Mouse (Mus musculus) intestine, embryonic 16.5 days (tissue): ENCODE measurements around the gene Gm37240. TPM values are rescaled to one million over a fixed set of nuclear protein-coding genes. Genes with fewer than 3 reads are reported as not detected.

Experiments
- ATAC-seq: fragments of 200-750 bp; cut with Nextera tagmentation; 2 replicates; pipeline ENCODE4 v1.8.0; 2017; ENCODE audit warnings: moderate TSS enrichment, moderate library complexity
- H3K27ac ChIP-seq: fragments of 300-500 bp; sonication (generic); 2 replicates; pipeline ENCODE4 v1.5.1; 2014; ENCODE audit warnings: mild to moderate bottlenecking, low read length
- H3K27me3 ChIP-seq: fragments of 300-500 bp; sonication (generic); replicated peaks from 2 replicates; pipeline ENCODE4 v1.6.1; 2014; ENCODE audit warnings: low read length, control low read depth, mixed read lengths; ENCODE audit not compliant: control insufficient read depth, insufficient read depth
- H3K36me3 ChIP-seq: fragments of 300-500 bp; sonication (generic); 2 replicates; pipeline ENCODE4 v1.6.1; 2014; ENCODE audit warnings: low read length, control low read depth; ENCODE audit not compliant: control insufficient read depth, insufficient read depth
- H3K4me1 ChIP-seq: fragments of 300-500 bp; sonication (generic); 2 replicates; pipeline ENCODE4 v1.6.1; 2014; ENCODE audit warnings: low read length, control low read depth, mixed read lengths; ENCODE audit not compliant: control insufficient read depth, insufficient read depth
- H3K4me2 ChIP-seq: fragments of 300-500 bp; sonication (generic); 2 replicates; pipeline ENCODE4 v1.6.1; 2014; ENCODE audit warnings: low read depth, low read length, control low read depth
- H3K4me3 ChIP-seq: fragments of 300-500 bp; sonication (generic); 2 replicates; pipeline ENCODE4 v1.5.1; 2014; ENCODE audit warnings: mild to moderate bottlenecking, low read length
- H3K9ac ChIP-seq: fragments of 300-500 bp; sonication (generic); 2 replicates; pipeline ENCODE4 v1.6.1; 2014; ENCODE audit warnings: low read depth, low read length
- H3K9me3 ChIP-seq: fragments of 300-500 bp; sonication (generic); 2 replicates; pipeline ENCODE4 v1.6.1; 2016; ENCODE audit warnings: low read length, control low read depth; ENCODE audit not compliant: control insufficient read depth
- WGBS: fragments of 180-500 bp; shearing (Covaris S2); extraction: QIAGEN DNeasy Blood & Tissue Kit; methylation state at CpG from one replicate; pipeline ENCODE4 v1.1.7; 2014; 5-methylcytosine and 5-hydroxymethylcytosine counted together
- polyA plus RNA-seq: library from polyadenylated mRNA; unstranded; fragments of >200 nt; fragmentation: Nextera tagmentation; extraction: Ambion mirVana; gene quantifications from 2 replicates; pipeline ENCODE4 v1.2.1, GENCODE M21; 2015

The Gm37240 gene
- polyA plus RNA-seq, 1 experiment from 2014 or later = 6.8 TPM

- ATAC-seq = no peak
- Histone ChIP-seq H3K4me2 (no peak overlapping the region), H3K36me3 (no peaks in the 10 kb centered on the region), H3K9me3 (no peaks in the 10 kb centered on the region), H3K4me3 (no peak overlapping the region), H3K4me1 (peaks cover 9% of the 10 kb centered on the region; the same call in 1 of the 2 replicates), H3K9ac (no peak overlapping the region), H3K27me3 (no peaks in the 10 kb centered on the region), H3K27ac (no peak overlapping the region)
- WGBS = 79% methylated on average over 1 of the region's 1 CpGs
Observed at GRCm38 (mm10) chr3:85603811-85604210, 283.5 kb downstream of the Gm37240 start.

- peak overlapping the region; percentile 8; the same call in 1 of the 2 replicates for H3K27ac ChIP-seq
- 33% methylated on average over 3 of the region's 3 CpGs for WGBS
- no peaks in the 10 kb centered on the region for H3K9me3 ChIP-seq
- no peaks in the 10 kb centered on the region for H3K36me3 ChIP-seq
- no peak overlapping the region for H3K9ac ChIP-seq
- peaks cover 9% of the 10 kb centered on the region; the same call in 1 of the 2 replicates for H3K4me1 ChIP-seq
- no peak overlapping the region for H3K4me3 ChIP-seq
- H3K27me3 ChIP-seq = no peaks in the 10 kb centered on the region
- peak; percentile 71 for ATAC-seq
- no peak overlapping the region for H3K4me2 ChIP-seq
Observed at GRCm38 (mm10) chr3:85601841-85602305, 285.4 kb downstream of the Gm37240 start.

GRCm38 (mm10) chr3:85599526-85599925 lies 287.8 kb downstream of the Gm37240 start:
- no peak for ATAC-seq
- H3K27ac ChIP-seq = no peak overlapping the region
- no peak overlapping the region for H3K9ac ChIP-seq
- no peak overlapping the region for H3K4me2 ChIP-seq
- no peaks in the 10 kb centered on the region for H3K27me3 ChIP-seq
- 82% methylated on average over 3 of the region's 3 CpGs for WGBS
- H3K4me3 ChIP-seq = no peak overlapping the region
- H3K36me3 ChIP-seq = no peaks in the 10 kb centered on the region
- H3K4me1 ChIP-seq = peaks cover 9% of the 10 kb centered on the region; the same call in 1 of the 2 replicates
- no peaks in the 10 kb centered on the region for H3K9me3 ChIP-seq

- 68% methylated on average over 3 of the region's 3 CpGs for WGBS
- no peak for ATAC-seq
- H3K36me3 ChIP-seq = no peaks in the 10 kb centered on the region
Observed at GRCm38 (mm10) chr3:85594452-85594851, 292.9 kb downstream of the Gm37240 start.

GRCm38 (mm10) chr3:85592640-85593252 lies 294.6 kb downstream of the Gm37240 start:
- peaks cover 5% of the 10 kb centered on the region; the same call in 1 of the 2 replicates for H3K4me1 ChIP-seq
- H3K9me3 ChIP-seq = no peaks in the 10 kb centered on the region
- H3K4me2 ChIP-seq = no peak overlapping the region
- WGBS = 85% methylated on average over 5 of the region's 5 CpGs
- no peak overlapping the region for H3K9ac ChIP-seq
- H3K4me3 ChIP-seq = no peak overlapping the region
- H3K27ac ChIP-seq = no peak overlapping the region
- no peak for ATAC-seq
- no peaks in the 10 kb centered on the region for H3K36me3 ChIP-seq
- no peaks in the 10 kb centered on the region for H3K27me3 ChIP-seq

More at GRCm38 (mm10) chr3:85594452-85594851, 292.9 kb downstream of the Gm37240 start:
- Histone ChIP-seq H3K9ac (no peak overlapping the region), H3K4me1 (0 out of 2 replicates have a peak, but pooled peaks cover 1% of the 10 kb centered on the region), H3K4me2 (no peak overlapping the region), H3K4me3 (no peak overlapping the region), H3K27me3 (no peaks in the 10 kb centered on the region), H3K27ac (no peak overlapping the region), H3K9me3 (no peaks in the 10 kb centered on the region)

- WGBS = 59% methylated on average over 4 of the region's 4 CpGs
- H3K27ac ChIP-seq = no peak overlapping the region
- no peak overlapping the region for H3K4me2 ChIP-seq
- H3K27me3 ChIP-seq = no peaks in the 10 kb centered on the region
- no peaks in the 10 kb centered on the region for H3K36me3 ChIP-seq
- H3K9ac ChIP-seq = no peak overlapping the region
- no peak overlapping the region for H3K4me3 ChIP-seq
- H3K9me3 ChIP-seq = no peaks in the 10 kb centered on the region
- no peak for ATAC-seq
- peaks cover 5% of the 10 kb centered on the region; the same call in 1 of the 2 replicates for H3K4me1 ChIP-seq
Observed at GRCm38 (mm10) chr3:85592067-85592466, 295.3 kb downstream of the Gm37240 start.

GRCm38 (mm10) chr3:85590090-85590754 lies 297.1 kb downstream of the Gm37240 start:
- Histone ChIP-seq H3K36me3 (no peaks in the 10 kb centered on the region), H3K27ac (no peak overlapping the region), H3K4me2 (no peak overlapping the region), H3K4me1 (peaks cover 5% of the 10 kb centered on the region; the same call in 1 of the 2 replicates), H3K27me3 (no peaks in the 10 kb centered on the region), H3K4me3 (no peak overlapping the region), H3K9ac (no peak overlapping the region), H3K9me3 (no peaks in the 10 kb centered on the region)
- no peak for ATAC-seq
- 89% methylated on average over 3 of the region's 3 CpGs for WGBS

- Histone ChIP-seq H3K27ac (0 out of 2 replicates have a peak overlapping the region, but pooled peaks have one; percentile 5), H3K4me2 (no peak overlapping the region), H3K36me3 (no peaks in the 10 kb centered on the region), H3K27me3 (no peaks in the 10 kb centered on the region), H3K9ac (0 out of 2 replicates have a peak overlapping the region, but pooled peaks have one; percentile 20), H3K4me1 (peaks cover 5% of the 10 kb centered on the region; the same call in 1 of the 2 replicates), H3K9me3 (no peaks in the 10 kb centered on the region), H3K4me3 (no peak overlapping the region)
- ATAC-seq = peak; percentile 94
- 37% methylated on average over 2 of the region's 2 CpGs for WGBS
Observed at GRCm38 (mm10) chr3:85588701-85589100, 298.6 kb downstream of the Gm37240 start.

- WGBS = 87% methylated on average over 4 of the region's 4 CpGs
- Histone ChIP-seq H3K4me2 (no peak overlapping the region), H3K4me1 (peaks cover 5% of the 10 kb centered on the region; the same call in 1 of the 2 replicates), H3K36me3 (no peaks in the 10 kb centered on the region), H3K27ac (no peak overlapping the region), H3K27me3 (no peaks in the 10 kb centered on the region), H3K9me3 (no peaks in the 10 kb centered on the region), H3K4me3 (no peak overlapping the region), H3K9ac (no peak overlapping the region)
- no peak for ATAC-seq
Observed at GRCm38 (mm10) chr3:85584966-85585365, 302.4 kb downstream of the Gm37240 start.
